Mouse (Mus musculus) heart, adult 2 months (tissue): Measurements from ENCODE around the gene Scg3.

Source experiments
- CTCF ChIP-seq: fragments of 200-600 bp; IDR thresholded peaks from 2 replicates; pipeline ENCODE4 v1.8.1; 2022; ENCODE audit warnings: antibody characterized with exemption, mild to moderate bottlenecking, moderate library complexity
- POLR2A ChIP-seq: fragments of 200-500 bp; IDR thresholded peaks from 2 replicates; pipeline ENCODE4 v1.6.1; 2011; ENCODE audit warnings: mild to moderate bottlenecking, low read depth, low read length, control low read depth; ENCODE audit not compliant: insufficient read depth

DNA sequence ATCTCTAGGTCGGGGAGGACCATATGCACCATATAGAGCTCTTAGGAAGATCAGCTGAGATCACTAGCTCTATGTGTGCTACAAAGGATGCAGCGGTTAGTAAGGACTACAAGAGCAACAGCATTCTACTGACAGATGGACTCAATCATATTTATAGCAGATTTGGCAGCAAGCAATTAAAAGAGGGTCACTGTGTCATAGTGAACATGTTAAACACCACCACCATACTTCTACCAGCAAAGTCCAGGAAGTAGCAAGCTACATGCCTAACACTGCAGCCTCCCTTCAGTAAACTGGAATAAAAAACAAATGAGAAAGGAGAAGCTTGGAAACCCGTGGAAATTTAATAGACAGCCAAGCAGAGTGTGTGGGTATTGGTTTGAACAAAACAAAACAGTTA lies 67.3 kb downstream of the Scg3 start:
- TF ChIP-seq POLR2A (no peak), CTCF (no peak)
